Mouse (Mus musculus) bone marrow, adult 2 months (tissue): ENCODE measurements around the gene Erich4. TPM values are rescaled to one million over a fixed set of nuclear protein-coding genes. Genes with fewer than 3 reads are reported as not detected.
"Not testable (repeated sequence)": the region's sequence is repeated elsewhere in the genome, so short reads cannot be mapped to it uniquely, and the experiment has no call there.

ENCODE experiments used
- H3K27ac ChIP-seq: fragments of 200-500 bp; 2 replicates; pipeline ENCODE4 v1.5.1; 2012; ENCODE audit warnings: low read depth, mild to moderate bottlenecking, control low read depth, inconsistent platforms, low read length; ENCODE audit not compliant: control insufficient read depth, poor library complexity, insufficient read depth
- H3K4me1 ChIP-seq: fragments of 200-500 bp; 2 replicates; pipeline ENCODE4 v1.6.1; 2011; ENCODE audit warnings: low read length; ENCODE audit not compliant: control insufficient read depth, insufficient read depth
- H3K4me3 ChIP-seq: fragments of 200-500 bp; replicated peaks from 2 replicates; pipeline ENCODE3; 2011; ENCODE audit warnings: mild to moderate bottlenecking, low read depth, low read length, control low read depth; ENCODE audit not compliant: control insufficient read depth
- CTCF ChIP-seq: fragments of 200-500 bp; IDR thresholded peaks from 2 replicates; pipeline ENCODE4 v1.5.1; 2011; ENCODE audit warnings: low read length, control low read depth; ENCODE audit not compliant: control insufficient read depth, insufficient read depth
- POLR2A ChIP-seq: fragments of 200-500 bp; IDR thresholded peaks from 2 replicates; pipeline ENCODE4 v1.6.1; 2011; ENCODE audit warnings: low read depth, mild to moderate bottlenecking, control low read depth, low read length, borderline replicate concordance; ENCODE audit not compliant: control insufficient read depth
- WGBS: fragments of 180-500 bp; shearing (Covaris S2); methylation state at CpG from one replicate; pipeline ENCODE4 v1.1.7; 2018; 5-methylcytosine and 5-hydroxymethylcytosine counted together
- polyA plus RNA-seq: library from polyadenylated mRNA; stranded (reverse); fragments of >200 nt; gene quantifications from 2 replicates; pipeline ENCODE4 v1.2.4, GENCODE M21; 2011; ENCODE audit warnings: low replicate concordance; ENCODE audit not compliant: missing spikeins, insufficient read depth, insufficient read length

The Erich4 gene
- polyA plus RNA-seq, 1 experiment = not detected

DNA sequence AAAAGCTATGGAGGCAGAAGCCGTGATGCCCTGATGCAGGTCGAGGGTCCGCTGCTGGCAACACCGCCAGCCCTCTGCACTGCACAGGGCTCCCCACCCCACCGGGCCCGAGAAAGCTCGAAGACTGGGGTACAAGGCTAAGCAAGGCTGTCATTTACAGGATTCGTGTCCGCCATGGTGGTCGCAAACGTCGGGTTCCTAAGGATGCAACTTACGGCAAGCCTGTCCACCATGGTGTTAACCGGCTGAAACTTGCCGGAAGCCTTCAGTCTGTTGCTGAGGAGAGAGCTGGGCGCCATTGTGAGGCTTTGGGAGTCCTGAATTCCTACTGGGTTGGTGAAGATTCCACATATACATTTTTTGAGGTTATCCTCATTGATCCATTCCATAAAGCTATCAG, 14.3 kb downstream of the Erich4 start:
- no peak overlapping the region for H3K27ac ChIP-seq
- no peak overlapping the region for H3K4me3 ChIP-seq
- 83% methylated on average over 16 of the region's 16 CpGs for WGBS
- no peaks in the 10 kb centered on the region for H3K4me1 ChIP-seq
- TF ChIP-seq POLR2A = no peak

DNA sequence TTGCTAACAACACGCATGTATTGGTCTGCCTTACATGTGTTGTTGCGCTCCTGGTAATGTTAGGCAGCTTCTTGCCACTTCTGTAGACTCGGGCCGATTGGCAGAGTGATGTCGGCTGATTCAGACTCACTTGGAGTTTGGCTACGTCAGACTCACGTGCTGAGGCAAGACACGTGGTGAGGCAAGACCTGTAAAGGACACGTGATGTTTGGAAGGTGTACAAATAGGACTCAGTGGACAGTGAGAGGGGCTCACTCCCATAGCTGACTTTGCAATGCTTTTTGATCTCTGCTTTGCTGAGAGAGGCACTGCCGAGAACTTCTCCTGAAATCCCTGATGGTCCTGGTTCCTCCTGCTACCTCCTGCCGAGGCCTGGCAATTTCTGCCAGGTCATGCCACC, 15.0 kb downstream of the Erich4 start:
- no peak for TF ChIP-seq POLR2A
- TF ChIP-seq CTCF = no peak
- 78% methylated on average over 11 of the region's 11 CpGs for WGBS
- Histone ChIP-seq H3K27ac (no peak overlapping the region), H3K4me3 (no peak overlapping the region), H3K4me1 (no peaks in the 10 kb centered on the region)

DNA sequence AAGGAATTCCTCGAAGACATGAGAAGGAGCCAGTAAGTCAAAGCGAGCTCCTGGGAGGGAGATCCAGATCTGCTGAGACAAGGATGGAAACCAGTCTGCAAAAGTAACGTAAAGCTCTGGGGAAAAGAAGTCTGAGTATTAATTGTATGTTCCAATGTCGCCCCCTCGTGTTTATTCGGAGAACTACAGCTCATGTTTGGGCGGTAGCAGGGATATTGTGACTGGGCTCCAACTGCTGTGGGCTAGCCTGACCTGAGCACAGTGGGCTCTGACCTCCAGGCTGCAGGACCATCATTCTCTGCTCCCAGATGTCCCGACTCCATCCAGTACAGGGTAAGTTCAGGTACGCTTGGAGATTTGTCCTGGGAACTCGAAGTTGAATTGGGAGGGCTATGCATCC, 16.0 kb downstream of the Erich4 start:
- 13% methylated on average over 10 of the region's 10 CpGs for WGBS
- no peak overlapping the region for H3K4me3 ChIP-seq
- no peaks in the 10 kb centered on the region for H3K4me1 ChIP-seq
- peak; percentile 52; the same call in 1 of the 2 replicates for TF ChIP-seq CTCF
- no peak for TF ChIP-seq POLR2A
- H3K27ac ChIP-seq = no peak overlapping the region

DNA sequence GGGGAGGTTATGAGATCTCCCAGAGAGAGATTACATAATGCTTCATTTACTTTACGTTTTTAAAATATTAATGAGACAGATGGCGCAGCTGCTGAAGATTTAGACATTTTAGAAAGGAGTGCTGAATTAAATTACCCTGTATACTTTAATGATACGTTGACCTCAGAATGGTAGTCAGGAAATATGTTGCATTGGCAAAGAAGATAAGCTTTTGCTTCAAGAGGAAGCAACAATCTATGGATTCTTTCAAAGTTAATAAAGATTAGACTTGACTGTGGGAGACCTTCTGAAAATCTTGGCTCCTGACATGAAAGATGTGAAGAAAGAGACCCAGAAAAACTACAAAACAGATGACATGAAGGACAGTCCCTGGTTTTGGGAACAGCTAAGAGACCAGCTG, 21.8 kb downstream of the Erich4 start:
- Histone ChIP-seq H3K27ac (no peak overlapping the region), H3K4me1 (no peaks in the 10 kb centered on the region; the same call in 1 of the 2 replicates), H3K4me3 (no peak overlapping the region)
- 28% methylated on average over 3 of the region's 3 CpGs for WGBS
- TF ChIP-seq POLR2A (no peak), CTCF (no peak)

DNA sequence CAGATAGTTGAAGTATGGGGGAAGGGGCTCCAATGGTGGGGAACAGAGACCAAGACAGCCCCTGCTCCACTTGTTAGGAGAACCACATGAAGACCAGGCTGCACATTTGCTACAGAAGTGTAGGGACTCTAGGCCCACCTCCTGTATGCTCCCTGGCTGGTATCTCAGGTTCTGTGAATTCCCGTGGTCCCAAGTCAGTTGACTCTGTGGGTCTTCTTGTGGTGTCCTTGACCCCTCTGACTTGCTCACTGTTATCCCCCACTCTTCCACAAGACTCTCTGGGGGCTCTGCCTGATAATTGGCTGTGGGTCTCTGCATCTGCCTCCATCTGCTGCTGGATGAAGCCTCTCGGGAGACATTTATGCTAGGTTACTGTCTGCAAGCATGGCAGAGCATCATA, 24.5 kb downstream of the Erich4 start:
- Histone ChIP-seq H3K4me1 (no peaks in the 10 kb centered on the region; the same call in 1 of the 2 replicates), H3K4me3 (no peak overlapping the region), H3K27ac (no peak overlapping the region)
- TF ChIP-seq POLR2A (no peak), CTCF (no peak)
- 81% methylated on average over 2 of the region's 2 CpGs for WGBS

DNA sequence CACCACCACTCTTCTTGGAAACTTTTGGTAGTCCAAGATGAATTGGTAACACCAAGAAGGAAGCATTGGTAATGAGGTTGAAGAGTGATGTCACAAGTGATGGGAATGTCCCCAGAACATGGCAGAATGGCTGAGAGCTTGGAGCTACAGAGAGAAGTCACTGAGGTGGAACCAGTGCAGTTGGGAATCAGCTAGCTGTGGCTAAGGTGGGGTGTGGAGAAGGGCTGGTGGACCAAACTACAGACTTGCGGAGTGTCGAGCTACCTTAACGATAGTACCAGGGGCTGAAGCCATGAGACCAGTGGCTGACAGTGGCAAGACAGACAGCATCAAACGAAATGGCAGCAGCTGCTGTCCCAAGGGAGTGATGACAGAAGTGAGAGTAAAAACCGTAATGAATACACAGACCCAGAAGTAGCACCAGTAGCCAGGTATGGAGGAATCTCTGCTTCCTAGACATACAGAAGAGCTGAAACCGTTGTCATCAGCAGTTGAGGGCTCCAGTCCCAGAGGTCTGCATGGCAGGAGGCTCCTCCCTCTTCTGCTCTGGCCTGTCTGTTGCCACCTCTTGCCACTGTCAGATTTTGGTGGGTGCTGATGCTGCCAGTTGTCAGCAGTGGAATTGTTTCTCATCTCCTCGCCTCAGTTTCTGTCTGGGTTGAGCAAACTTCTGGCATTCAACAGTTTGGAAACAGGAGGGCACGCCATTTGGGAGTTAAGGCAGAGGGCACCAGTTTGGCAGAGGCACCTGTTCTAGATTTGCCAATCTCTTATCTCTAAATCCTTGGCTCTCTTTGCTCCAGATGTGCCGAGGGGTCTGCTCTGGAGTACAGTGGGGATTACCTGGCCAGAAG, 30.1 kb downstream of the Erich4 start:
- Histone ChIP-seq H3K27ac (peak overlapping the region; percentile 44), H3K4me3 (no peak overlapping the region), H3K4me1 (no peaks in the 10 kb centered on the region; the same call in 1 of the 2 replicates)
- 68% methylated on average over 9 of the region's 9 CpGs for WGBS
- TF ChIP-seq CTCF = no peak
- TF ChIP-seq POLR2A = no peak

DNA sequence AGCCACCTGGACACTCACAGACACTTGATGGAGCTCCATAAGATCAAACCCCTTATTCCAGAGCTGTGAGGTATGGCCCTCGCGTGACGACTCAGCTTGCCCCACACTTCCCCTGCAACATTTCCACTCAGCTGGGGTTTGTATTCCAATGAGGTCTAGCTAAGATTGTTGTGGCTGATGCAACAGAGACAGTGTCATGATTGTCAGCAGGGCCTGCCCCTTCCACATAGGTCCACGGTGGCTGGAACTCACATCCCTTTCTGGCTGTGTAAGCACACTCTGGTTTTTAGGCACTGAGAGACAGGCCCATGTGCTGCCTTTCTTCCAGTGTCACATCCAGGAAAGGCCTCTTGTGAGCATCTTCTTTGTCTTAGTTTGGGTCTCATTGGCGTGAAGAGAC, 31.0 kb downstream of the Erich4 start:
- TF ChIP-seq POLR2A (no peak), CTCF (no peak)
- Histone ChIP-seq H3K4me1 (no peaks in the 10 kb centered on the region; the same call in 1 of the 2 replicates), H3K27ac (no peak overlapping the region), H3K4me3 (no peak overlapping the region)
- WGBS = 71% methylated on average over 5 of the region's 5 CpGs

DNA sequence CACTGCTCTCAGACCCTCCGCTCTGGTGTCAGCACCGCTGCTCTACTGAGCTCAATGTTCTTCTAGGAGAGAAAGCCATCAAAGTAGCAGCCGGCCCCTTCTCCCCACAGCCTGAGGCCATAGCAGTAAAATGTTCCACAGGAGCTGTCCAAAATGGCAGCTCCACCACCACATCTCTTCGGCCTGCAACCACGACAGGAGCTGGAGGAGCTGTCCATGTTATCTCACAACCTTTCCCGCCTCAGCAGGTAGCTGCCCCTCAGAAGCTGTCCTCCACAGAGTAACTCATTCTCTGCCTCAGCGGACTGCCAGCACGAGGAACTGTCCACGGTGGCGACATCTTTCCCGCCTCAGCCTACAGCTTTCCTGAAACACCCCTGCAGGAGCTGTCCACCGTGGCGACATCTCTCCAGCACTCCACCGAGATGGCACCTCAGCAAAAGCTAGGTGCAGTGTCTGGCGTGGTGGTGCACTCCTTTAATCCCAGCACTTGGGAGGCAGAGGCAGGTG, 33.3 kb downstream of the Erich4 start:
- H3K27ac ChIP-seq = no peak overlapping the region
- H3K4me1 ChIP-seq = no peaks in the 10 kb centered on the region; the same call in 1 of the 2 replicates
- 81% methylated on average over 15 of the region's 15 CpGs for WGBS
- H3K4me3 ChIP-seq = no peak overlapping the region
- TF ChIP-seq POLR2A (no peak), CTCF (no peak)

DNA sequence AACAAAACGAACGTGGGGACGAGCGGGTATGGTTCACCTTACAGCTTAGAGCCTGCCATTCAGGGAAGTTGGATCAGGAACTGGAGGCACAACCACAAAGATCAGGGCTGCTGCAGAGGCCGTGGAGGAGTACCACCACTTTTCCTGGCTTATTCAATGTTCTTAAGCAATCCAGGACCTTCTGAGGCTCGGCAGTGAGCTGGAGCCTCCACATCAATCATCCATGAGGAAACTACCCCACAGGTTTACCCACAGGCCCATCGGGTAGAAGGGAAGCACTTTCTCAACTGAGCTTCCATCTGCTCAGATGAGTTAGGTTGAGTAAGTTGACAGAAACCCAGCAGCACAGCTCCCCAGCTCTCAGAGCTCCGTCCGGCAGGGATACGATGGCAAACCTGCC, 36.3 kb downstream of the Erich4 start:
- Histone ChIP-seq H3K4me1 (peaks cover 4% of the 10 kb centered on the region), H3K27ac (no peak overlapping the region), H3K4me3 (no peak overlapping the region)
- no peak for TF ChIP-seq CTCF
- TF ChIP-seq POLR2A = no peak
- 44% methylated on average over 10 of the region's 10 CpGs for WGBS

DNA sequence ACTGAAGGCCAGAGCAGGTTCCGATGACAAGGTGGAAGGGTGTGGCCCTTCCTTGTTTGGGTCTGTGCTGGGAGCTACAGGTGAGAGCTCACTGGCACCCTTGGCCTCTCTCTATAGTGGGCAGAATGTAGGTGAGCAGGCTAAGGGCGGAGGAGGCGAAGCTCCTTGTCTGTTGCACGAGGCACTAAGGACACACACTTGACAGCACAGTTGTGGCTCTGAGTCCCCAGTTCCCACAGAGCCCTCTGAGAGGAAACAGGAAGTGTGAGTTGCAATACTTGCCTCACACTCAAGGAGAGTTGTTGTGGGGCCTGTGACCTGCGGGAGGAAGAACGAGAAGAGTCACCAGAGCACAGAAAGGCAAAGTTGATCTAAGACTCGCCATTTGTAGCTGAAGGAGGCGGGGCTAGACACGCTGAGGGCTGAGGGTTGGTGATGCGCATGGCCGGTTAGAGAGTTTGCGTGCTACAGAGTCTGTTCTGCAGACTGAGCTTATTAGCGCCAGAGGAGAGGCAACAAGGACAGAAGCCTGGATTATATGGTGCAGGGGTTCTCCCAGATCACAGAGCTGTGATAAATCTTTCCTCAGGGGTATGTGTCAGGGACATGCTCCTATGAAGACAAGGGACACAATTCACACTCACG, 38.8 kb downstream of the Erich4 start:
- not testable (repeated sequence) for H3K4me3 ChIP-seq, H3K4me1 ChIP-seq
- H3K27ac ChIP-seq = peak overlapping the region; percentile 93
- whole genome bisulfite sequencing = 30% methylated on average over 14 of the region's 14 CpGs

DNA sequence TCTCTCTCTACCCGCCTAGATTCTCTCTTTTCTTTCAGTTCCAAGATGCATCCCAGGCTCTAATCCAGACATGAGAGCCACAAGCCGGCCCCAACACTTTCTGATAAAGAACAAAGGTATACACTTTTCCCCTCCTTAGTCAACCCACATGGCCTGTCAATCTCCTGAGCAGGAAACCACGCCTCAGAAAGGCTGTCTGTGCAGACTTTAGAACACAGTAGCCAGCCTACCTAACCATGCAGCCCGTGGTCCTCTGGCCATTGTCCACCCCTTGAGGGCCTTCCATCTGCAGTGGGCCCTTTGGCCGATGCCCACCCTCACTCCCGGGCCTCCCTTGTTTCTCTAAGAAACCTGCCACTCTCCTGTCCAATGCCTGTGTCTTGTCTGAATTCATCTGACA, 39.4 kb downstream of the Erich4 start:
- peak overlapping the region; percentile 93 for H3K27ac ChIP-seq
- H3K4me3 ChIP-seq, H3K4me1 ChIP-seq: not testable (repeated sequence)
- 43% methylated on average over 6 of the region's 6 CpGs for WGBS
